Mouse (Mus musculus): Measurements from ENCODE around the gene Nprl3. TPM values are rescaled to one million over a fixed set of nuclear protein-coding genes. Genes with fewer than 3 reads are reported as not detected.

Gene Nprl3
- polyA plus RNA-seq, 1 experiment from 2014 or later: 29.8 TPM

DNA sequence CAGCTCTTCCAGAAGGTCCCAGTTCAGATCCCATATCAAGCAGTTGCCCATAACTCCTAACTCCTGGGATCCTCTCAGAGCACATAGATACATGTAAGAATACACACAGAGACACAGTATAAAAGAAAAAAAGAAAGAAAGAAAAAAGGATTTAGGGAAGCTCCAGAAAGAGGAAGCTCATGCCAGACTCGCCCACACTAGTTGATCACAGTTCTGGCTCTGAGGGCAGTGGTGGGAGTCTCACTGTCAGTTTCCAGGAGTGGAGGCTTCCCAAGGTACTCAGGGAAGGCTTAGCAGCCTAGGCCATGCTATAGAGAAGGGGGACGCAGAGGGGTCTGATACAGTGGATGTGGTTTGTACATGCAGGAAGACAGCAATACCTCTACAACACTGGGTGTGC, 36.4 kb downstream of the Nprl3 start:
- H3K4me1 ChIP-seq (replicated peaks): peaks cover 25% of the 10 kb centered on the region
- WGBS: 91% methylated on average over 2 of the region's 2 CpGs

DNA sequence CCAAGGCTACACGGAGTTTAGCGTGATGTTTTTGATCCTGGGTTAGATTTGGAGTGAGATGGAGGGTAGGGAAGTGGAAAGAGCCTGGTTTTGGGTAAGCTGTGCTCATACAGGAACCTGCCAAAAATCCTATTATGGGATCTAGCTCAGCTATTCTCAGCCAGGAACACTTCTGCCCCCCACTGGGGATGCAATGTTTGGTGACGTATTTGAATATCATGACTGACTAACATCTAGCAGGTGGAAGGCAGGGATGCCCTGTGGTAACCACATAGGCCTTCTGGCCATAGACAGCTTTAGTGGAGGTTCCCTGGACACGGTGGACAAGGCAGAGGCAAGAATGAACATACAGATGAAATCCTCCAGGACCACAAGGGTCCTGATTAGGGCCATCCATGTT, 37.3 kb downstream of the Nprl3 start:
- WGBS: 78% methylated on average over 4 of the region's 4 CpGs
- Histone ChIP-seq H3K4me3 (no peak overlapping the region), H3K9ac (no peak overlapping the region), H3K4me1 (replicated peaks) (peaks cover 25% of the 10 kb centered on the region), H3K9me3 (replicated peaks) (no peaks in the 10 kb centered on the region), H3K4me2 (no peak overlapping the region), H3K36me3 (peaks cover 40% of the 10 kb centered on the region), H3K27ac (no peak overlapping the region), H3K27me3 (no peaks in the 10 kb centered on the region)
- no peak for ATAC-seq (replicated peaks; ENCODE audit: insufficient number of reproducible peaks, insufficient read depth, low FRiP score, low read depth)

More for the DNA sequence above, 36.4 kb downstream of the Nprl3 start:
- H3K27me3 ChIP-seq: no peaks in the 10 kb centered on the region
- H3K9ac ChIP-seq: no peak overlapping the region
- no peak overlapping the region for H3K4me3 ChIP-seq
- no peak for ATAC-seq (replicated peaks; ENCODE audit: insufficient number of reproducible peaks, insufficient read depth, low FRiP score, low read depth)
- no peak overlapping the region for H3K27ac ChIP-seq
- H3K9me3 ChIP-seq (replicated peaks): no peaks in the 10 kb centered on the region
- peaks cover 40% of the 10 kb centered on the region for H3K36me3 ChIP-seq
- no peak overlapping the region for H3K4me2 ChIP-seq

DNA sequence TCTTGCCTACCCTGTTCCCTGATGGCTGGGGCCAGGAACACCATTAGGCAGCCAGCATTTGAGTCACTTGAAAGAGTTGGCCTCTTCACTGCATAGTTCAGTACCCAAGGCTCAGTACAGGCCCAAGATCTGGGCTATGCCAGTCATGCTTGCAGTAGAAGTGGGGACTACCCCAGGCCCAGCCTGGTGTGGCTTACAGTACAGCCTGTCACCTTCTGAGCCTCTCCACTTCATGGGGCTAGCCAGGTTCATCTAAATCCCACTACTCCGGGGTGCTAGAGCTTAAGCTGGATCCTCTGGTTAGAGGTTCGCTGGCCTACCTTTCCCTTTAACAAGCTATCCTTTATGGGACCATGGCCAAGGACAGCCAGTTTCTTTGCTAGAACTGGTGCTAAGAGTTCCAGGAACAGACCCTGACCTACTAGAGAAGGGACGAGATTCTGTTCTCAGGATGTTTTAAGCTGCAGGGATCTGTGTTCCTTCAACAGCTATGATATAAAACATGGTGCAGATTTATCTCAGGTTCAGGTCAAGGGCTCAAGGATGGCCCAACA, 39.1 kb downstream of the Nprl3 start:
- no peaks in the 10 kb centered on the region for H3K9me3 ChIP-seq (replicated peaks)
- WGBS: 78% methylated on average over 3 of the region's 3 CpGs
- no peak for ATAC-seq (replicated peaks; ENCODE audit: insufficient number of reproducible peaks, insufficient read depth, low FRiP score, low read depth)
- no peak overlapping the region for H3K9ac ChIP-seq
- H3K4me3 ChIP-seq: no peak overlapping the region
- no peak overlapping the region for H3K4me2 ChIP-seq
- no peaks in the 10 kb centered on the region for H3K27me3 ChIP-seq
- no peak overlapping the region for H3K27ac ChIP-seq
- H3K4me1 ChIP-seq (replicated peaks): peaks cover 35% of the 10 kb centered on the region
- H3K36me3 ChIP-seq: peaks cover 31% of the 10 kb centered on the region

DNA sequence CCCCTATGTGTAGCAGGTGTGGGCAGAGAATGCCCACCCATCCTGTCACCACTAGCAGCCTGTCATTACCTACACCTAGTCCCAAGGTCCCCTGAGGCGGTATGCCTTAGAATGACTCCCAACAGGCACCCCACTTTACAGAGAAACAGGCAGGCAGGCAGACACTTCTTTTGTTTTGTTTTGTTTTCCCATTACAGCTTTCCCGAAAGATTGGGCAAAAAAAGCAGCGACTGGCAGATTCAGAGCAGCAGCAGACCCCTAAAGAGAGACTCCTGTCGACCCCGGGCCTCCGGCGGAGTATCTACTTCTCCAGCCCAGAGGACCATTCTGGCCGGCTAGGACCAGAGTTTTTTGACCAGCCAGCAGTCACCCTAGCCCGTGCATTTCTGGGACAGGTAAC, 40.0 kb downstream of the Nprl3 start:
- no peak overlapping the region for H3K27ac ChIP-seq
- H3K36me3 ChIP-seq: peaks cover 25% of the 10 kb centered on the region
- H3K4me2 ChIP-seq: no peak overlapping the region
- no peaks in the 10 kb centered on the region for H3K9me3 ChIP-seq (replicated peaks)
- peaks cover 43% of the 10 kb centered on the region for H3K4me1 ChIP-seq (replicated peaks)
- H3K27me3 ChIP-seq: no peaks in the 10 kb centered on the region
- ATAC-seq (replicated peaks; ENCODE audit: insufficient number of reproducible peaks, insufficient read depth, low FRiP score, low read depth): no peak
- H3K9ac ChIP-seq: no peak overlapping the region
- WGBS: 81% methylated on average over 9 of the region's 9 CpGs
- no peak overlapping the region for H3K4me3 ChIP-seq

DNA sequence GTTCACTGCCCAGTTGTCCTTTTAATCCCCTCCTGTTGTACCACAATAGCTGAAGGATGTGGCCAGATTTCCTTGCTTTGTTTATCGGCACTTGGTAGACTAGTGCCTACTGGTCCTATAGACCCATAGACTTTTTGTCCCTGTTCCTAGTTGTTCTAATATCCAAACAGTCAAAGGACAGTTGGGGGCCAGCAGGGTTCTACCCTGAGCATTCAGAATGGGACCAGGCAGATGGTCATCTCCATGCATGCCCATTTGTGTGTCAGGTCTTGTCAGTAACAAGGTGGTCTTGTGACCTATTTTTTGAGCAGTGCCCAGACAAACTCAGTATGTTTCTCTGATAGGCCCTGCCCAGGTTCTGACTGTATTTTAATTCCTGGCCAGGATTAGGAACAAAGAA, 40.5 kb downstream of the Nprl3 start:
- Histone ChIP-seq H3K4me2 (peak overlapping the region; percentile 85), H3K4me1 (replicated peaks) (peaks cover 47% of the 10 kb centered on the region), H3K9me3 (replicated peaks) (no peaks in the 10 kb centered on the region), H3K27ac (peak overlapping the region; percentile 88), H3K4me3 (peak overlapping the region; percentile 70), H3K9ac (peak overlapping the region; percentile 78), H3K36me3 (peaks cover 20% of the 10 kb centered on the region), H3K27me3 (no peaks in the 10 kb centered on the region)
- no peak for ATAC-seq (replicated peaks; ENCODE audit: insufficient number of reproducible peaks, insufficient read depth, low FRiP score, low read depth)
- WGBS: 33% methylated on average over 1 of the region's 1 CpGs

DNA sequence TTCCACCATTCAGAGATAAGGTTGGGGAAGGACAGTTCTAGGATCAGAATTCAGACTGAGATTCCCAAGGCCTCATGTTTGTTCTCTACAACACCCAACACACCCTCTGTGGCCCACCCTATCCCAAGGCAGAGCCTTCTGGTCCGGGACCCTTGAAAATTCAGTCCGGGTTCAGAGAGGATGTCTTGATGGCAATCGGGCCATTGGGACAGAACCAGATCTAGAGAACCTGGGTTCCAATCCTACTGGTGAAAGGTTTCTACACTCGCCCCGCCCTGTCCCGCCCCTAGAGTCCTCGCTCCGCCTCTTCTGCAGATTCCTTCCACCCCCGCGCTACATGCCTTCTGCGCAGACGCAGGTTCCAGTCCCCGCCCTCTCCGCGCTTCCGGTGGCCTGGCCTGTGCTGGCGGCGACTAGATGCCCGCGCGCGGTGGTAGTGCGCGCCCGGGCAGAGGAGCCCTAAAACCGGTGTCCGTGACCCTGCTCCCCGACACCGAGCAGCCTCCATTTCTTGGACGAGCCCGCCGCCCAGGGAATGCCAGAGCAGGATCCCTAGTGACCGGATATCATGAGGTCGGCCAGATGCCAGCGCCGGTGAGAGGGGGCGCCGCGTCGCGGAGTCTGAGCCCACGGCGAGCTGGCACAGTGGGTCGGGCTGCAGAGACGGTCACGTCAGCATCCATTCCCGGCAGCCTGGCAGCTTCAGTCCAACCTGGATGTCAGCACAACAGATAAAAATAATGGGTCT, 41.2 kb downstream of the Nprl3 start, which contains the start of gene Mpg:
Gene Mpg (plus strand): TSS at position 382 of the 748 bp plus-strand sequence.
- Histone ChIP-seq H3K4me3 (peak within 1 kb of the TSS; percentile 70), H3K4me1 (replicated peaks) (peaks cover 47% of the 10 kb centered on the region), H3K36me3 (peaks cover 12% of the 10 kb centered on the region; the same call in 1 of the 2 replicates), H3K27ac (peak within 1 kb of the TSS; percentile 88), H3K9ac (peak within 1 kb of the TSS; percentile 78), H3K27me3 (no peaks in the 10 kb centered on the region), H3K9me3 (replicated peaks) (no peaks in the 10 kb centered on the region), H3K4me2 (peak within 1 kb of the TSS; percentile 85)
- peak; percentile 72 for ATAC-seq (replicated peaks; ENCODE audit: insufficient number of reproducible peaks, insufficient read depth, low FRiP score, low read depth)
- WGBS: 2% methylated on average over 47 of the region's 47 CpGs

DNA sequence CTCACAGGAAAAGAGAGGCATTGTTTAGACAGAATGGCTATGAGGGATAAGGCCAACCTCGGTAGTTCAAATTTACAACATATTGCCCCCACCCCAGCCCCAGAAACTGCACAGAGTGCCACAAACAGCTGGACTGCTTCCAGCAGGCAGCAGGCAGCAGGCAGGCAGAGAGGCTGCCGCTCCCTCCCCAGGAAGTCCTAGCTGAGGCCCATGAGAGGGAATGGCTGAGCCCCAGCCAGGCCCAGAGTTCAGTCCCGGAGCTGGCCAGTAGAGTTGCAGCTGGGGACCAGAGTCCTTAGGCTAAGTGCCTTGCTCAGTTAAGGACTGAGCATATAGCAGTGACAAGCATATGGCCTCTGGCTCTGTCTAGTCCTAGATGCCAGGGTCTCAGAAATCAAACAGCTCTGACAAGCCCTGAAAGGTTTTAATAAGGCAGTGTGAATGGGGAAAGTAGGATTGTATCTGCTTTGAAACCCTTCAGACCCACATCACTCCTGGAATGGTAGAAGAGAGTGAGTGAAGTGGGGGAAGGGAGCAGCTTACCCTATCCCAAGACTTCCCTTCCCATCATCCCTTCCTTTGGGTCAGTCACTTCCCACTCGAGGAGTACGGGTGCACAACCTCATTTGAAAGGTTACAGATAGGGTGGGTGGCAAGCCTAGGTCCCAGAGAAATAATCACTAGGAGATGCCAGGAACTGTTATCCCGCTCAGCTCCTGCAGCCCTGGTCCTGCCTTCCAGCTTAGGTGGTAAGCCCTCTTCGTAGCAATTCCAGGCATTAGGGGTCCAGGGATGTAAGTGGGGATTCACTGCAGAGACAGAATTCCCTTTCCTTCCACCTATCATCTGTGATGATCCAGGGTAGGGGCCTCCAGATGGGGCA, 42.0 kb downstream of the Nprl3 start:
- H3K9ac ChIP-seq: 0 out of 2 replicates have a peak overlapping the region, but pooled peaks have one; percentile 2

DNA sequence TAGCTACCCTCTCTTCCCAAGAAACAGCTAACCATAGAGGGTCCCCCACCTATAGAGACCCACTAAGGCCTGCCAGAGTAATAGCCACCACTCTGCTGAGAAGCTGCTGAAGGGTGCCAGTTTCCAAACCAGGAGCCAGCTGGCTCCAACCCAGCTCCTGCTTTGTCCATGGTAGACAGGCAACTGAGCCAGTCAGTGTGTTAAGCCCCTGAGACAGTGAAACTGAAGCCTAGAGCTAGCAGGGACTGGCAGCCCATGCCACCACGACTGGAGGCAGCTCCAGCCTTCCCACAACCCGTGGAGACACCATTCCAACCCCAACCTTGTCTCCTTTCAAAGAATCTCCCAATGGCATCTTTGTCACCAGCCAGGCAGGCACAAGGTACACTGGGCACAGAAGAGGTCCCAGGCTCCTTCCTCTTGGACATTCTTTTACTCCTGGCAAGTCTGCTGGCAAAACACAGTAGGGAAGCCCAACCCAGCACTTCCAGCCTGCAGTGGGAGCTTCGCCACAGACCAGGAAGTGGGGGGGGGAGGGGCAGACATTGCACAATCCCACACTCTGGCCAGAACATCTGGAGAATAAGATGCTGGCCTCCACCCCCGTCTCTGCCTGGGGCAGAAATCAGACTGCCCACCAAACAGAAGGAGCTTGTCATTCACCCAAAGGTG, 42.9 kb downstream of the Nprl3 start:
- Histone ChIP-seq H3K4me3 (no peak overlapping the region), H3K36me3 (0 out of 2 replicates have a peak, but pooled peaks cover 4% of the 10 kb centered on the region), H3K9me3 (replicated peaks) (no peaks in the 10 kb centered on the region), H3K9ac (no peak overlapping the region), H3K4me1 (replicated peaks) (peaks cover 62% of the 10 kb centered on the region), H3K4me2 (peak overlapping the region; percentile 14; the same call in 1 of the 2 replicates), H3K27ac (peak overlapping the region; percentile 88), H3K27me3 (no peaks in the 10 kb centered on the region)
- 27% methylated on average over 4 of the region's 4 CpGs for WGBS
- peak; percentile 60 for ATAC-seq (replicated peaks; ENCODE audit: insufficient number of reproducible peaks, insufficient read depth, low FRiP score, low read depth)

More for the DNA sequence above, 42.0 kb downstream of the Nprl3 start:
- 0 out of 2 replicates have a peak, but pooled peaks cover 5% of the 10 kb centered on the region for H3K36me3 ChIP-seq
- H3K9me3 ChIP-seq (replicated peaks): no peaks in the 10 kb centered on the region
- ATAC-seq (replicated peaks; ENCODE audit: insufficient number of reproducible peaks, insufficient read depth, low FRiP score, low read depth): peak; percentile 20; the same call in 1 of the 2 replicates
- H3K27ac ChIP-seq: peak overlapping the region; percentile 88
- WGBS: 39% methylated on average over 7 of the region's 7 CpGs
- H3K4me3 ChIP-seq: peak overlapping the region; percentile 70
- peaks cover 53% of the 10 kb centered on the region for H3K4me1 ChIP-seq (replicated peaks)
- H3K27me3 ChIP-seq: no peaks in the 10 kb centered on the region
- peak overlapping the region; percentile 85; the same call in 1 of the 2 replicates for H3K4me2 ChIP-seq

DNA sequence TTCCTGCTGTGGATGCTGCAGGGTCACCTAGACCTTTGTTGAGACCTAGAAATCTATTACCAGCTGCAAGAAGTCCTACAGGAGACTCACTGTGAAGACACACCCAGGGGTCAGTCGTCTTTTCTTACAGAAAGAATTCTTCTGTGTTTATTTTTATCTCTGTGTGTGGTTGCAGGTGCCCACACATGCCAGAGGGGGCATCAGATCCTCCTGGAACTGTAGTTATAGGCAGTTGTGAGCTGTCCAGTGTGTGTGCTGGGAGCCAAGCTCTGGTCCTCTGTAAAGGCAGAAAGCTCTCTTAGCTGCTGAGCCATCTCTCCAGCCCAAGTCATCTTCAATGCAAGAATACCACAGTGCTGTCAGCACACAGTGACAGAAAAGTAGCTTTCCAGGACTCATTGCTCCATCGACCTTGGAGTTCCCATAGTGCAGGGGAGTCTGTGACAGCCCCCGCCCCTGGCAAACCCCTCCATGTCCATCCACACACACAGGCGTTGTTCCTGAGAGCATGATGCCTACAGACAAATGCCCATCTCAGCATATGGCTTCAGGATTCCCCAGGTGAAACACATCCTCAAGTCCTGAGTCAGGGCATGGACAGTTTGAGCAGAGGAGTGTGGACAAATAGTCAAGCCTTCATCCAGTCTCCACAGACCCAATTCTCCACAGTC, 44.1 kb downstream of the Nprl3 start:
- Histone ChIP-seq H3K4me1 (replicated peaks) (peaks cover 74% of the 10 kb centered on the region), H3K4me2 (peak overlapping the region; percentile 88; the same call in 1 of the 2 replicates)

DNA sequence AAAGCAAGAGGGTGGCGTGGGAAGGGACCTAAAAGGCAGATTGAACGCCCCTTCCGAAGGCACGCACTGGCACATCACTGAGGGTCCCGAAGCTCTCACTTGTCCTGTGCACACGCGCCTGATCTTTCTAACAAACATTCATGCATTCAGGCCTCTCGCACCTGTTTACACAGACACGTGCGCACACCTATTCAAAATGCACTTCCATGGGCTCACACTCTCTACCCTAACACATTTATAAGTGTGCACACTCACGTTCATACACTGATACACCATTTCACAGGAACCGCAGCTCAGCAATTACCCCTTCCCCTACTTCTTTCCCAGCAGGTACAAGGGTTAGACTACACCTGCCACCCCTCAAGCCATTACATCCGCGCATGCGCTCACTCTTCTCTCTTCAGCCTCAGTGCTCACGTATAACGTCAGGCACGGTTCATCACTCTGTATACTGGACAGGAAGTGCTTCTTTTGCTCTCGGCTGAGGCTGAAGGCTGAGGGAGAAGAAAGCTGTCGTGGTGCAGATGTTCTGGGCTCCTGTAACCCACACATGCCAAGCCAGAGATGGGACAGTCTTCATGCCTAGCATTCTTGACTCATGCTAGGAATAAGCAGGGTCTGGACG, 44.8 kb downstream of the Nprl3 start:
- peak overlapping the region; percentile 88 for H3K4me2 ChIP-seq
- peak overlapping the region; percentile 81 for H3K4me3 ChIP-seq
- H3K9me3 ChIP-seq (replicated peaks): no peaks in the 10 kb centered on the region
- peaks cover 74% of the 10 kb centered on the region for H3K4me1 ChIP-seq (replicated peaks)
- 11% methylated on average over 21 of the region's 21 CpGs for WGBS
- no peaks in the 10 kb centered on the region for H3K27me3 ChIP-seq
- peak overlapping the region; percentile 88 for H3K9ac ChIP-seq
- no peak for ATAC-seq (replicated peaks; ENCODE audit: insufficient number of reproducible peaks, insufficient read depth, low FRiP score, low read depth)
- H3K36me3 ChIP-seq: no peaks in the 10 kb centered on the region
- peak overlapping the region; percentile 92 for H3K27ac ChIP-seq

More for the DNA sequence above, 44.1 kb downstream of the Nprl3 start:
- no peaks in the 10 kb centered on the region for H3K27me3 ChIP-seq
- H3K36me3 ChIP-seq: no peaks in the 10 kb centered on the region
- 67% methylated on average over 4 of the region's 4 CpGs for WGBS
- H3K4me3 ChIP-seq: no peak overlapping the region
- H3K27ac ChIP-seq: peak overlapping the region; percentile 92
- H3K9ac ChIP-seq: no peak overlapping the region
- ATAC-seq (replicated peaks; ENCODE audit: insufficient number of reproducible peaks, insufficient read depth, low FRiP score, low read depth): no peak
- H3K9me3 ChIP-seq (replicated peaks): no peaks in the 10 kb centered on the region

All from heart, embryonic 15.5 days (tissue).